Mouse (Mus musculus) cortical plate, adult 2 months (tissue): ENCODE measurements around the gene Mcu.

Experiments
- CTCF ChIP-seq: fragments of 200-500 bp; IDR thresholded peaks from 2 replicates; pipeline ENCODE4 v1.5.1; 2011; ENCODE audit warnings: mild to moderate bottlenecking, control low read depth, low read length; ENCODE audit not compliant: insufficient read depth; ENCODE audit errors: extremely low read depth
- POLR2A ChIP-seq: fragments of 200-500 bp; IDR thresholded peaks from 2 replicates; pipeline ENCODE4 v1.6.1; 2011; ENCODE audit warnings: mild to moderate bottlenecking, low read length, control low read depth; ENCODE audit not compliant: insufficient read depth; ENCODE audit errors: extremely low read depth

DNA sequence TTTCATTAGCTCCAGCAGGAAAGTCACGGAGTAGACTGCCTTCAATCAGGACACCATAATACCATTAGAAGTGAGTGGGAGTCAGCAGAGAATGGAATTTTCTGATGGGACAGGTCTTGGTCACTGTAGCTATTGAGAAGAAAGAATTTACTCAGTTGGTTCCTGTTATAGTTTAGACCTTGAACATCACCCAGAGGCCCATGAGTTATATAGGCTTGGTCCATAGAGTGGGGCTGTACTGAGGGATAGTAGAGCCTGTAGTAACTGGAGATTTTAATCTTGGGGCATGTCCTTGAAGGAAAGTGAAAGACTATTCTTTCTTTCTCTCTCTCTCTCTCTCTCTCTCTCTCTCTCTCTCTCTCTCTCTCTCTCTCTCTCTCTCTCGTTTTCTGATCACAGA is 28.2 kb upstream of the Mcu start:
- no peak for TF ChIP-seq CTCF
- no peak for TF ChIP-seq POLR2A
